Mouse (Mus musculus): ENCODE measurements around the gene Syngr3.

DNA sequence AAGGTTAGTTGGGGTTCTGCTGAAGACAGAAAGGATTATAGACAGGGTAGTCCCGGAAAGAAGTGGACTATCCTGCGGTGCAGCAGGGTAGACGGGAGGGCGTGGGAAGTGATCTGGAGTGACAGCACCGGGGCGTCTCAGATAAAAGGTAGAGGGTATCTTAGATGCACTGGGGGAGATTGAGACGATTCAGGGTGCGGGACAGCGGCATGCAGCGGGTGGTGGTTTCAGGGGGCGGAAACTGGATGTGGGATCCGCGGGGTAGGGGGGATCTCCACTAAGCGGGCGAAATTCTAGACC lies 34.1 kb upstream of the Syngr3 start:
- TF ChIP-seq CTCF (IDR thresholded peaks at IDR 0.05; ENCODE audit: low read depth, low read length) (no peak), POLR2A (IDR thresholded peaks at IDR 0.05; ENCODE audit: borderline replicate concordance, low read depth, low read length) (no peak)
